Mouse (Mus musculus) mouse embryonic stem cell (cell line): Measurements from ENCODE around the gene Atr.
"Not testable (repeated sequence)": the region's sequence is repeated elsewhere in the genome, so short reads cannot be mapped to it uniquely, and the experiment has no call there.

Experiments
- in situ Hi-C, 2 experiments: fragments of 300-500 bp; cut with MboI; formaldehyde crosslinking; loops; 1 replicate in 1 of 2; 3 replicates in 1 of 2; pipeline ENCODE4 v1.14.3; 2019 to 2020; ENCODE audit warnings: low sequenced_read_pairs in 2 of 2, low pct_unique_long_range_greater_than_20kb in 1 of 2, mixed read lengths in 1 of 2; ENCODE audit not compliant: unreplicated experiment in 1 of 2

The Atr gene

DNA sequence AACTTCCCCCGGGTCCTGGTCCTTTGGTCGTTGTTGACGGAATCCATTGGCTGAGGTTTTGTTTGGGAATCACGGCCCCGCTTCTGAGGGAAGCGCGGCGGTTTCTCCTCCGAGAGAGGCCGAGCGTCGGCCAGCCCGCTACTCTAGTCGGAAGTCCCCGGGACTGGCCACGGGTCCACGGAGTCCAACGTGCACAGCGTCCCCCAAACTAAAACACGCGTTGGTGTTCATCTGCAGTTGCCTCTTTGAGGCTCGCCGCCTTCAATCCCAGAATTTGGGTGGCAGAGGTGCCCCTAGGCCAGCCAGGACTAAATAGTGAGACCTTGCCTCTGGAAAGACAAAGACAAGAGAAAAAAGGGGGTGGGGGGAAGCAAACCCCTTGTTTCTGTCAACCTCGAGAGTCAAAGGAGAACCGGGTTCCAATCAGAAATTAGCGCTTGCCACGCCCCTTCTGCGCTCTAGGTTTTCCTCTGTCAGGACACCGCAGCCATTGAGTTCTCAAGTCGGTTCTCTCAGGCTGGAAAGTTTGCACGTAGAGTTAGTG lies 702 bp downstream of the Atr start:
- in situ Hi-C loops = no loop called here

DNA sequence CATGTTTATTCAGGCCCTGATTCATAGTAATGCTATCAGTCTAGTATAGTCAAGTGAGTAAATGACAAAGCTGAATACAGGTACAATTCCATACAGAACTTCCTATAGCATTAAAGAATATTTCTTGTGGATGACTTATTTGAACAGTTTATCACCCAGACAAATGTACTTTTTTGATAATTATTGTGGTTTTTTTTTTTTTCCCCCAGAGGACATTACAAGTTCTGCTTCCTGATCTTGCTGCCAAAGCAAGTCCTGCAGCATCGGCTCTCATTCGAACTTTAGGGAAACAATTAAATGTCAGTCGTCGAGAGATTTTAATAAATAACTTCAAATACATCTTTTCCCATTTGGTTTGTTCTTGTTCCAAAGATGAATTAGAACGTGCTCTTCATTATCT lies 20.8 kb downstream of the Atr start:
- in situ Hi-C loops = no loop called here

DNA sequence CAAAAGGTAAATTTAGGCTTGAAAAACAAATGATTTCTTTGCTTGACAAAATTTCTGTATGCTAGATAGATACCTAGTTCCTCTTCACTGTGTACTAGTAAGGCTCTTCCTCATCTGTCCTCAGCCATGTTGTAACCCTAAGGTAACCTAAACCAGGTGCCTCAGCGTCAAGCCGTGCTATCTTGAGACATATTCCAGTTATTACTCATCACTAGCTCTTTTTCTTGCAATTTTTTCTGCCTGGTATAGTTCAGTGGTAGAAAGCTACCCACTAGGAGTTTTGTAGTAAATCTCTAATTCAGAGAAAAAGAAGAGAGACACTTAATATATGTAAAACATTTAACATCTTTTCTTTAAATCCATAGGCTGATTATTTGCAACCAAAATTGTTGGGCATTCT lies 25.4 kb downstream of the Atr start:
- in situ Hi-C loops = no loop called here

- in situ Hi-C loops = no loop called here
Observed at GRCm38 (mm10) chr9:95897392-95897791, 40.0 kb downstream of the Atr start.

DNA sequence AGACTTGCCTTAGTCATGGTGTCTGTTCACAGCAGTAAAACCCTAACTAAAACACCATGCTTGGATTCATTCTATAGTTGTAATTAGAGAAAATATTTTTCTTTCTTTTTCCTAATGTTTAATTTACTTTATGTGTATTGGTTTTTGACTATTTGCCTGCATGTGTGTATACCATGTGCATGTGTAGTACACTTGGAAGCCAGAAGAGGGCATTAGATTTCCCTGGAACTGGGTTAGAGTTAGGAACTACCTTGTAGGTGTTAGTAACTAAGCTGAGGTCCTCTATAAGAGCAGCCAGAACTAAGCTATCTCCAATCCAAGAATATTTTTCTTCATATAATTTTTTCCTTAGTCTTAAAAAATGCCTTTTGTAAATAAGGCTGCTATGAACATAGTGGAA lies 75.5 kb downstream of the Atr start:
- in situ Hi-C loops = no loop called here

- in situ Hi-C loops = no loop called here
Observed at GRCm38 (mm10) chr9:95953658-95954057, 96.3 kb downstream of the Atr start.

- in situ Hi-C loops = no loop called here
Observed at GRCm38 (mm10) chr9:95954226-95954584, 96.8 kb downstream of the Atr start.

DNA sequence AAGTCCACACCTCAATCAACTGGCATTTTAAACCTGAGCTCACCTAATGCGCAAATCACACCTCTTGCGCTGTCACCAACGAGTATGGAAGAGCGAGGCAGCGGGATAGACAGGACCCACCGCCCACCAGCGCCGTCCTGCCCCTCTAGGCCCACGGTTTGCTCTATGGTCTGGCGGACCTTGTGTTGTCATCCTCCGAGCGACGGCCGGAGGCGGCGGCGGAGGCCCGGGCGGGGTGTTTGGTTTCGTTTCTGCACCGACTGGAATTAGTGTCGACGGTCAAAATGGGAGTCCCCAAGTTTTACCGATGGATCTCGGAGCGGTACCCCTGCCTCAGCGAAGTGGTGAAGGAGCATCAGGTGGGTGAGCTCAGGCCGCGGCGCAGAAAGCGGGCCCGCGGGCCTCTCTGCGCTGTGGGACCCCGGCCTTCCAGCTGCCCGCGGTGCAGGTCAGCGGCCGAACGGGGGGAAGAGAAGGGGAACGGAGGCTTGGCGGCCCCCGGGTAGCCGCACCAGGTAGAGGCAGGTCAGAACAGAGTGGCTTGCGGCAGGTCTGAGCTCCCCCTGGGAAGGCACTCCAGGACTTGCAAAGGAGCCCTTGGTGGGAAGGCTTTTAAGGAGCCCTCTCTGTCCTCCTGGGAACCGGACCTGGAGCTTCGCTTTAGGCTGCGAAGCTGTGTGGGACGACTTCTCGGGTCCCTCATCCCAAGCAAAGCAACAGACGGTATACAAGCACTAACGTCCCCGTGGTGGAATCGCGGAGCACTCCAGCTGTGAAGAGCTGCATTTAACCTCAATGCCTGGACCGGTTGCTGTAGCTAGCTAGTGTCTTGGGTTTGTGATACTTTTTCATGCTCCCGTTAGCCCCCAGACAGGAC lies 97.4 kb downstream of the Atr start, which contains the start of gene Xrn1:
Gene Xrn1 (plus strand): TSS at position 176 of the 877 bp plus-strand sequence.
- in situ Hi-C loops = no loop called here

GRCm38 (mm10) chr9:95957611-95958010 lies 100.2 kb downstream of the Atr start:
- in situ Hi-C loops = no loop called here

- in situ Hi-C loops = no loop called here
Observed at GRCm38 (mm10) chr9:95958041-95958730, 100.8 kb downstream of the Atr start.

DNA sequence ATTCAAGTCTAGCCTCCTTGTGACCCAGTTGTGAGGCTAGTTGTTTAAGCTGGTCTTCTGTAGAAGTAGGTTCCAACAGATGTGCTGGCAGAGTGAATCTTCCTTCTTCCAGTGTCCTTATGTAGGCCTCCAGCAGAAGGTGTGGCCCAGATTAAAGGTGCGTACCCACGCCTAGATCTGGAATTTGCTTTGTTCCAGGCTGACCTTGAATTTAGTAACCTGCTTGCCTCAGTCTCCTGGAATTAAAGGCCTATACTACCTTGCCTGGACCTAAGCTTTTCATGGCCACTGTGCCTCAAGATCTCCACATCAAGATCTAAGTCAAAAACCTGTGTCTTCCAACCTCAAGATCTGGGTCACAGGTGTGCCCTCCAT lies 101.3 kb downstream of the Atr start:
- in situ Hi-C loops = not testable (repeated sequence)

- in situ Hi-C loops = no loop called here
Observed at GRCm38 (mm10) chr9:95959246-95959645, 101.8 kb downstream of the Atr start.

GRCm38 (mm10) chr9:95959732-95960428 lies 102.5 kb downstream of the Atr start:
- in situ Hi-C loops = no loop called here

GRCm38 (mm10) chr9:95961058-95961457 lies 103.7 kb downstream of the Atr start:
- in situ Hi-C loops = no loop called here

GRCm38 (mm10) chr9:95964037-95964436 lies 106.6 kb downstream of the Atr start:
- in situ Hi-C loops = no loop called here

GRCm38 (mm10) chr9:95978279-95978678 lies 120.9 kb downstream of the Atr start:
- in situ Hi-C loops = no loop called here

- in situ Hi-C loops = no loop called here
Observed at GRCm38 (mm10) chr9:95979896-95980295, 122.5 kb downstream of the Atr start.

DNA sequence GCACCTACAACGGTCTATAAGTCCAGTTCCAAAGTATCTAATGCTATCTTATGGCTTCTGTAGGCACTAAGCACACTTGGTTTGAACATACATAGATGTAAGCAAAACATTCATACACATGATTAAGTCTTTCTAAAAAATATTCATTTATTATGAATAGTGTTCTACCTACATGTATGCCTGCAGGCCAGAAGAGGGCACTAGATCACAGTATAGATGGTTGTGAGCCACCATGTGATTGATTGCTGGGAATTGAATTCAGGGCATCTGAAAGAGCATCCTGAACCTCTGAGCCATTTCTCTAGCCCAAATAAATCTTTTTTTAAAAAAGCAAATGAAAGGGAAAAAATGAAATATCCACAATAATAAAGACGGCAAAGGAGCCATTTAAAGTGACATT lies 134.9 kb downstream of the Atr start:
- in situ Hi-C loops = no loop called here
